Comparison of ENCODE assay signal across 16 mouse cellular contexts in the genomic region with DNA sequence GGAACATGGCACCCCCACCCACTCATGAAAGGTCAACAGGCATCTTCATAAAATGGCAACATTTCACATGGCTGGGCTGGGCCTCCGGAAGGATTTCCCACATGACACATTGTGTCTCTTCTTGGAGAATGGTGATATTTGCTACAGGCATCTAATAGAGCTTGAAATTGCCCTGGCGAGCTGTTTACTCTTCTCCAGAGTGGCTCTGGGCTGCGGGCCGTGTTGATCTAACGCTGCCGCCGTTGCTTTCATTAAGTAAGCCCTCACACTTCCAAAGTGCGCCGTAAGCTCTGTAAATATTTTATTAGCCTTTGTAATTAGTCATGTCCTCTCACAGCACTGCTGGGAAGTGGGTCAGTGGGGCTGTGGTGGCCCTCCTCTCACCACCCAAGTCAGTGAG.
DNase-seq lines count a peak whose midpoint lies in the region; ATAC-seq and TF ChIP-seq lines count a peak whose summit lies in the region.
"Had no signal": no experiment of that assay in that cellular context is flagged by ENCODE, and none has a peak within 500 bp of the region (broad histone marks: within the 10 kb centered on the region; RNA-seq: fewer than 3 reads in every experiment).

No protein-coding gene starts in this region.

- no peaks in the 10 kb centered on the region for H3K9me3 ChIP-seq in liver, postnatal 0 days (ENCODE audit: low read length)
- H3K9me3 ChIP-seq in kidney, postnatal 0 days (replicated peaks; ENCODE audit: low read length), result no peaks in the 10 kb centered on the region
- H3K9me3 ChIP-seq: embryonic facial prominence, embryonic 15.5 days; limb, embryonic 12.5 days had no signal

- TF ChIP-seq EP300 in liver, postnatal 0 days (IDR thresholded peaks at IDR 0.05; ENCODE audit: low read depth), result no peak

- H3K9ac ChIP-seq in liver, adult 2 months (ENCODE audit: low read depth, low read length), result no peak overlapping the region
- H3K9ac ChIP-seq in liver, postnatal 0 days (replicated peaks), result no peak overlapping the region
- no peak overlapping the region for H3K9ac ChIP-seq in kidney, postnatal 0 days (ENCODE audit: low read depth, low read length)
- H3K9ac ChIP-seq: embryonic facial prominence, embryonic 15.5 days; hindbrain, embryonic 14.5 days; limb, embryonic 12.5 days had no signal

- H3K4me3 ChIP-seq in liver, adult 2 months (ENCODE audit: insufficient read depth, low read depth, low read length), result no peak overlapping the region
- H3K4me3 ChIP-seq in liver, postnatal 0 days (ENCODE audit: low read depth, low read length), result no peak overlapping the region
- no peak overlapping the region for H3K4me3 ChIP-seq in kidney, postnatal 0 days (replicated peaks; ENCODE audit: low read depth, low read length)
- H3K4me3 ChIP-seq in lung, adult 2 months (replicated peaks; ENCODE audit: extremely low read depth, low read depth, low read length), result no peak overlapping the region
- H3K4me3 ChIP-seq in gastrocnemius, adult 2 months, result no peak overlapping the region
- H3K4me3 ChIP-seq: embryonic facial prominence, embryonic 15.5 days; limb, embryonic 12.5 days had no signal

- no peak overlapping the region for H3K4me2 ChIP-seq in liver, postnatal 0 days (ENCODE audit: low read depth, low read length)
- H3K4me2 ChIP-seq in kidney, postnatal 0 days (ENCODE audit: low read length), result no peak overlapping the region
- H3K4me2 ChIP-seq: embryonic facial prominence, embryonic 15.5 days; hindbrain, embryonic 14.5 days; limb, embryonic 12.5 days had no signal

- no peaks in the 10 kb centered on the region for H3K27me3 ChIP-seq in liver, adult 2 months (ENCODE audit: control insufficient read depth, insufficient read depth, low read length)
- no peaks in the 10 kb centered on the region for H3K27me3 ChIP-seq in liver, postnatal 0 days (ENCODE audit: insufficient read depth, low read length)
- H3K27me3 ChIP-seq in kidney, postnatal 0 days (ENCODE audit: insufficient read depth, low read length), result no peaks in the 10 kb centered on the region
- H3K27me3 ChIP-seq: embryonic facial prominence, embryonic 15.5 days; limb, embryonic 12.5 days had no signal

- H3K4me1 ChIP-seq in liver, adult 2 months (ENCODE audit: control insufficient read depth, insufficient read depth, low read length), result peaks cover 3% of the 10 kb centered on the region; the same call in 1 of the 2 replicates
- peaks cover 11% of the 10 kb centered on the region; the same call in 1 of the 2 replicates for H3K4me1 ChIP-seq in liver, postnatal 0 days (ENCODE audit: insufficient read depth)
- peaks cover 11% of the 10 kb centered on the region for H3K4me1 ChIP-seq in kidney, postnatal 0 days (replicated peaks; ENCODE audit: insufficient read depth, low read length)
- H3K4me1 ChIP-seq in lung, adult 2 months (ENCODE audit: control insufficient read depth, insufficient read depth, low read length), result peaks cover 6% of the 10 kb centered on the region

- no peaks in the 10 kb centered on the region for H3K79me2 ChIP-seq in liver, adult 2 months (ENCODE audit: control insufficient read depth, insufficient read depth, low read length)

- H3K27ac ChIP-seq in liver, adult 2 months (replicated peaks; ENCODE audit: insufficient read depth, low read depth, low read length), result no peak overlapping the region
- no peak overlapping the region for H3K27ac ChIP-seq in liver, postnatal 0 days (ENCODE audit: low read depth)
- H3K27ac ChIP-seq in kidney, postnatal 0 days, result peak overlapping the region; percentile 3; the same call in 1 of the 2 replicates
- H3K27ac ChIP-seq in gastrocnemius, adult 2 months, result no peak overlapping the region
- H3K27ac ChIP-seq: embryonic facial prominence, embryonic 15.5 days; hindbrain, embryonic 14.5 days; limb, embryonic 12.5 days; macrophage had no signal

- no peak for TF ChIP-seq POLR2A in liver, adult 2 months (IDR thresholded peaks at IDR 0.05; ENCODE audit: extremely low read depth, insufficient read depth, low read length)
- no peak for TF ChIP-seq POLR2A in lung, adult 2 months (IDR thresholded peaks at IDR 0.05; ENCODE audit: borderline replicate concordance, extremely low read depth, low read depth, low read length)

- peak; percentile 19 for DNase-seq in liver, adult 2 months (ENCODE audit: extremely low read depth, low read depth, low spot score)
- DNase-seq in liver, postnatal 0 days, result no peak
- no peak for DNase-seq in kidney, postnatal 0 days (ENCODE audit: low spot score)
- DNase-seq in lung, adult 2 months, result peak; percentile 34
- DNase-seq in lung, postnatal 4 days, result peak; percentile 48 to 63
- no peak for DNase-seq in gastrocnemius, adult 2 months
- DNase-seq in urinary bladder, postnatal 10 days (ENCODE audit: low spot score), result no peak
- DNase-seq: adrenal gland, adult 2 months; cerebellum, adult 18-20 months; thymus, postnatal 25 days had no signal

- no peaks in the 10 kb centered on the region for H3K36me3 ChIP-seq in liver, adult 2 months (ENCODE audit: control insufficient read depth, insufficient read depth, low read length)
- H3K36me3 ChIP-seq in liver, postnatal 0 days (replicated peaks; ENCODE audit: insufficient read depth, low read length), result no peaks in the 10 kb centered on the region
- H3K36me3 ChIP-seq in kidney, postnatal 0 days (ENCODE audit: insufficient read depth, low read length), result no peaks in the 10 kb centered on the region
- H3K36me3 ChIP-seq: embryonic facial prominence, embryonic 15.5 days; limb, embryonic 12.5 days had no signal

- TF ChIP-seq CTCF in liver, adult 2 months (IDR thresholded peaks at IDR 0.05; ENCODE audit: low read depth, low read length), result no peak
- TF ChIP-seq CTCF in liver, postnatal 0 days (IDR thresholded peaks at IDR 0.05; ENCODE audit: low read depth), result no peak
- TF ChIP-seq CTCF in kidney, postnatal 0 days (IDR thresholded peaks at IDR 0.05; ENCODE audit: low read depth), result no peak
- TF ChIP-seq CTCF in lung, adult 2 months (IDR thresholded peaks at IDR 0.05; ENCODE audit: insufficient read depth, low read length), result no peak
- TF ChIP-seq CTCF in gastrocnemius, adult 2 months (IDR thresholded peaks at IDR 0.05), result no peak

- intact Hi-C loops in gastrocnemius, adult 2 months (cut with DNase I), result no loop called here

- WGBS in liver, adult 2 months, result 30% methylated on average over 9 of the region's 9 CpGs
- 53% methylated on average over 9 of the region's 9 CpGs for WGBS in liver, postnatal 0 days (ENCODE audit: insufficient replicate concordance)
- 23% methylated on average over 9 of the region's 9 CpGs for WGBS in kidney, postnatal 0 days
- WGBS in lung, adult 2 months, result 43% methylated on average over 9 of the region's 9 CpGs

- ATAC-seq in liver, postnatal 0 days, result no peak
- ATAC-seq in kidney, postnatal 0 days (replicated peaks; ENCODE audit: low FRiP score, low read depth), result peak; percentile 53
- ATAC-seq in monocyte, adult 5-6 weeks (replicated peaks; ENCODE audit: insufficient number of reproducible peaks, low FRiP score, low TSS enrichment, poor library complexity, severe bottlenecking), result no peak
- ATAC-seq: forebrain, embryonic 14.5 days had no signal

Comparison
In these comparisons a context has a peak if more than half of its experiments do, and no peak if none do; other contexts are left out.
1. DNase-seq: peak in liver, adult 2 months (single experiment), lung, adult 2 months (single experiment) and lung, postnatal 4 days (2 of 2); none in liver, postnatal 0 days (single experiment), kidney, postnatal 0 days (single experiment), gastrocnemius, adult 2 months (single experiment) and urinary bladder, postnatal 10 days (single experiment).